Mouse (Mus musculus) lung, embryonic 16.5 days (tissue): ENCODE data around the gene Fam171a2. TPM values are rescaled to one million over a fixed set of nuclear protein-coding genes. Genes with fewer than 3 reads are reported as not detected.
A peak's percentile ranks its signal among the peaks of the same experiment; 100 is the strongest.

Source experiments
- ATAC-seq: fragments of 200-750 bp; cut with Nextera tagmentation; 2 replicates; pipeline ENCODE4 v1.8.0; 2017; ENCODE audit warnings: low read depth, mild to moderate bottlenecking, moderate library complexity
- H3K27ac ChIP-seq: fragments of 300-500 bp; sonication (generic); 2 replicates; pipeline ENCODE4 v1.5.1; 2014; ENCODE audit warnings: mild to moderate bottlenecking, control low read depth, low read length
- H3K27me3 ChIP-seq: fragments of 300-500 bp; sonication (generic); 2 replicates; pipeline ENCODE4 v1.6.1; 2014; ENCODE audit warnings: low read depth, low read length, mixed read lengths; ENCODE audit not compliant: control insufficient read depth, insufficient read depth
- H3K36me3 ChIP-seq: fragments of 300-500 bp; sonication (generic); 2 replicates; pipeline ENCODE4 v1.6.1; 2014; ENCODE audit warnings: low read length; ENCODE audit not compliant: control insufficient read depth, insufficient read depth
- H3K4me1 ChIP-seq: fragments of 300-500 bp; sonication (generic); replicated peaks from 2 replicates; pipeline ENCODE4 v1.6.1; 2014; ENCODE audit warnings: low read length, mixed read lengths; ENCODE audit not compliant: control insufficient read depth, insufficient read depth
- H3K4me2 ChIP-seq: fragments of 300-500 bp; sonication (generic); 2 replicates; pipeline ENCODE4 v1.6.1; 2014; ENCODE audit warnings: low read depth, low read length, control low read depth
- H3K4me3 ChIP-seq: fragments of 300-500 bp; sonication (generic); 2 replicates; pipeline ENCODE4 v1.5.1; 2014; ENCODE audit warnings: mild to moderate bottlenecking, low read length, control low read depth
- H3K9ac ChIP-seq: fragments of 300-500 bp; sonication (generic); 2 replicates; pipeline ENCODE4 v1.6.1; 2014; ENCODE audit warnings: low read length, control low read depth
- H3K9me3 ChIP-seq: fragments of 300-500 bp; sonication (generic); 2 replicates; pipeline ENCODE4 v1.6.1; 2016; ENCODE audit warnings: low read length; ENCODE audit not compliant: control insufficient read depth
- WGBS: fragments of 180-500 bp; shearing (Covaris S2); extraction: QIAGEN DNeasy Blood & Tissue Kit; methylation state at CpG from one replicate; pipeline ENCODE4 v1.1.7; 2014; 5-methylcytosine and 5-hydroxymethylcytosine counted together
- polyA plus RNA-seq: library from polyadenylated mRNA; unstranded; fragments of >200 nt; fragmentation: Nextera tagmentation; extraction: Ambion mirVana; gene quantifications from 2 replicates; pipeline ENCODE4 v1.2.1, GENCODE M21; 2015

The Fam171a2 gene
- polyA plus RNA-seq, 1 experiment from 2014 or later, result 3.9 TPM

DNA sequence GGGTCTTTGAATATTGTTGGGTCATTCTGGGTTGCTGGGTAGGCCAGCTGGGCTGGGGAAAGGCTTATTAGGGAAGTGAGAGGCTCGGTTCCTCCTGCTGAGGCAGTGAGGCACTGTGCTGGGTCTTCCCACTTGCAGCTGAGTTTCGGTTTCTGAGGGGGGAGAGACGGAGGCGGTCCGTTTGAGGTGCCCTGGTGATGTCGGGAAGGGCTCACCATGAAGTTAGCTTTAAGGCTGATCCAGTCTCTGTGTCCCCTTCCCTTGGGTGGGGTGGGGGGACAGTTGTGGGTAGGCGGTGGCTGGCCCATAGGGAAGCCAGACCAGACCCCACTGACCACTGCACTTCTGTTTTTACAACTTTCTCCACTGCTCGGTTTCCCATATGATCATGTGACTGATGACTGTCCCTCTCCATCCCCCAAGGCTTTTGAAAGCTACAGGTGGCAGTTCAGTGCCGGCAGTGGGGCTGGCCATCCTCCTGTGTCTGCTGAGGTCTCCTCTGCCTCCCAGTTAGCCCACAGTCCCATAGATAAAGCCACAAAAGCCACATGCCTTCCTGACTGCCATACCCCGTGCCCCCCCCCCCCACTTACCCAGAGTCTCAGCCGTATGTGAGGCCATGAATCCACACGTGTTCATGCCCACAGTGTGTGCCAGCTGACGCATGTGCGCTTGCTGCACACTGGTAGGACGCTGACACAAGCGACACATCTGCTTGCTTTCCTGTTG lies 15.2 kb downstream of the Fam171a2 start:
- ATAC-seq, result no peak
- Histone ChIP-seq H3K4me3 (no peak overlapping the region), H3K9me3 (no peaks in the 10 kb centered on the region), H3K4me2 (0 out of 2 replicates have a peak overlapping the region, but pooled peaks have one; percentile 21), H3K27me3 (no peaks in the 10 kb centered on the region), H3K9ac (peak overlapping the region; percentile 24; the same call in 1 of the 2 replicates), H3K36me3 (peaks cover 13% of the 10 kb centered on the region), H3K4me1 (peaks cover 21% of the 10 kb centered on the region), H3K27ac (no peak overlapping the region)
- 55% methylated on average over 16 of the region's 16 CpGs for WGBS

- Histone ChIP-seq H3K27me3 (no peaks in the 10 kb centered on the region), H3K4me3 (no peak overlapping the region), H3K27ac (no peak overlapping the region), H3K9me3 (no peaks in the 10 kb centered on the region), H3K9ac (0 out of 2 replicates have a peak overlapping the region, but pooled peaks have one; percentile 6), H3K36me3 (peaks cover 13% of the 10 kb centered on the region), H3K4me2 (0 out of 2 replicates have a peak overlapping the region, but pooled peaks have one; percentile 21), H3K4me1 (peaks cover 17% of the 10 kb centered on the region)
- ATAC-seq, result no peak
- whole genome bisulfite sequencing, result 81% methylated on average over 3 of the region's 3 CpGs
Measured at GRCm38 (mm10) chr11:102431728-102432114, 15.8 kb downstream of the Fam171a2 start.

DNA sequence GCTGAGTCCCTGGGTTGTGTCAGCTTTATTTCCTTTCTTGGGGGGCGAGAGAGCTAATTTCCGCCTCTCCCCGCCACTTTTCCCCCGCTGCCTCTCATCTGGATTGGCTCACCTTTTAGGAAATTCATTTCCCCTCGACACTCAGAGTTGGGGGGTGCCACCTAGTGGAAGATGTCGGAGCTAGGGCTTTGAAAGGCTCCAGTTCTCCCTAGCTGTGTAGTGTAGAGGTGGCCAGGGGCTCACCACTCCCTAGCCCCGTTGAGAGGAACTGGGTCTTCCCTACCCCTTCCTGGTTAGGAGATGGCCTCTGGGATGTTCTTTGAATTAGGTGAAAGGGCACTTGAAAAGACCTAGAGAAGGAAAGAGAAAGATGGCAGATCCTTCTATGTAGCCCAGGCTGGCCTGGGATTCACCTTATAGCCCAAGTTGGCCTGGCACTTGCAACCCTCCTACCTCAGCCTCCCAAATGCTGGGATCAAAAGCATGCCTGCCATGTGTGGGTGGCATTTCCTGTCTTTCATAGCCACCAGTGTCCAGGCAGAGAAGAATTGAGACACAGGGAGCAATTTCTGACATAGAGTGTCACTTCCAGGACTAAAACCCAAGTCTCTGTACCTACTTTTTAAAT lies 16.4 kb downstream of the Fam171a2 start:
- peak overlapping the region; percentile 86 for H3K4me2 ChIP-seq
- peaks cover 17% of the 10 kb centered on the region for H3K4me1 ChIP-seq
- H3K27me3 ChIP-seq, result no peaks in the 10 kb centered on the region
- no peaks in the 10 kb centered on the region for H3K9me3 ChIP-seq
- WGBS, result 2% methylated on average over 7 of the region's 7 CpGs
- peak; percentile 37 for ATAC-seq
- peak overlapping the region; percentile 66 for H3K9ac ChIP-seq
- H3K4me3 ChIP-seq, result peak overlapping the region; percentile 78
- peak overlapping the region; percentile 85 for H3K27ac ChIP-seq
- peaks cover 11% of the 10 kb centered on the region for H3K36me3 ChIP-seq

GRCm38 (mm10) chr11:102430121-102431017 lies 17.1 kb downstream of the Fam171a2 start, which contains the start of gene Grn:
Gene Grn, plus strand, starts transcription at chr11:102430315.
- peak within 1 kb of the TSS; percentile 78 for H3K4me3 ChIP-seq
- H3K4me2 ChIP-seq, result peak within 1 kb of the TSS; percentile 86
- peaks cover 3% of the 10 kb centered on the region; the same call in 1 of the 2 replicates for H3K36me3 ChIP-seq
- peak; percentile 95 for ATAC-seq
- H3K4me1 ChIP-seq, result peaks cover 17% of the 10 kb centered on the region
- H3K9me3 ChIP-seq, result no peaks in the 10 kb centered on the region
- under 1% methylated on average over 29 of the region's 29 CpGs for WGBS
- H3K27ac ChIP-seq, result peak within 1 kb of the TSS; percentile 85
- H3K9ac ChIP-seq, result peak within 1 kb of the TSS; percentile 83
- H3K27me3 ChIP-seq, result no peaks in the 10 kb centered on the region

- no peak for ATAC-seq
- H3K36me3 ChIP-seq, result no peaks in the 10 kb centered on the region
- H3K27ac ChIP-seq, result peak overlapping the region; percentile 45
- peaks cover 17% of the 10 kb centered on the region for H3K4me1 ChIP-seq
- peak overlapping the region; percentile 83 for H3K9ac ChIP-seq
- peak overlapping the region; percentile 78 for H3K4me3 ChIP-seq
- H3K9me3 ChIP-seq, result no peaks in the 10 kb centered on the region
- 28% methylated on average over 3 of the region's 3 CpGs for WGBS
- H3K4me2 ChIP-seq, result peak overlapping the region; percentile 86
- H3K27me3 ChIP-seq, result no peaks in the 10 kb centered on the region
Measured at GRCm38 (mm10) chr11:102429551-102429950, 17.9 kb downstream of the Fam171a2 start.

DNA sequence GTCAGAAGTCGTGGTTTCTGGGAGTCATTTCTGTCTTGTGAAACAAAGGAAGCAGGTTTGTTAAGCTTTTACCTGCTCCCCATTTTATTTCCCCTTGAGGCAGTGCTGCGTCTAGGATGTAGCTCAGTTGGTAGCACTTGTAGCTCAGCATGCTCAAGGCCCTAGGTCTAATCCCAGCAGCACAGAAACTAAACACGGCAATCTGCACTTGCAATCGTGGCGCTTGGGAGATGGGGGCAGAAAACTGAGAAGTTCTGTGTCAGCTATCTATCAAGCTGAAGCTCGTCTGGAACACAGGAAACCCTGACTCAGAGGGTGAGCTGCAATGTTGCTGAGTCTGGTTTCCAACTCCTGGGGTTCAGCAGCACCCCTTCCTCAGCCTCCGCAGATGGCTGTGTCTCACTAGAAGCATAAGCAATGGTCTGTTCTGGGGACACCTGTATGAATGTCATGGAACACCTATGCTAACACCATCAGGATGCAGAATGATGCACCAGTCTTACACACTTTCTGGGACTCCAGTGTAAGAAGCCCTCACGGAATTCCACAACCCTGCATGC lies 18.4 kb downstream of the Fam171a2 start:
- no peak for ATAC-seq
- Histone ChIP-seq H3K4me2 (peak overlapping the region; percentile 86), H3K36me3 (no peaks in the 10 kb centered on the region), H3K4me1 (peaks cover 17% of the 10 kb centered on the region), H3K27ac (no peak overlapping the region; the same call in 1 of the 2 replicates), H3K27me3 (no peaks in the 10 kb centered on the region), H3K9me3 (no peaks in the 10 kb centered on the region), H3K9ac (peak overlapping the region; percentile 83), H3K4me3 (no peak overlapping the region)
- WGBS, result 59% methylated on average over 8 of the region's 8 CpGs

- Histone ChIP-seq H3K36me3 (no peaks in the 10 kb centered on the region), H3K27me3 (no peaks in the 10 kb centered on the region), H3K4me1 (peaks cover 6% of the 10 kb centered on the region), H3K4me2 (no peak overlapping the region), H3K9ac (no peak overlapping the region), H3K4me3 (no peak overlapping the region), H3K27ac (no peak overlapping the region), H3K9me3 (no peaks in the 10 kb centered on the region)
- no peak for ATAC-seq
- 67% methylated on average over 8 of the region's 8 CpGs for WGBS
Measured at GRCm38 (mm10) chr11:102425555-102426316, 21.7 kb downstream of the Fam171a2 start.

- Histone ChIP-seq H3K4me1 (peaks cover 4% of the 10 kb centered on the region), H3K9ac (no peak overlapping the region)
- WGBS, result 66% methylated on average over 6 of the region's 6 CpGs
Measured at GRCm38 (mm10) chr11:102424666-102425065, 22.8 kb downstream of the Fam171a2 start.

More at GRCm38 (mm10) chr11:102424666-102425065, 22.8 kb downstream of the Fam171a2 start:
- ATAC-seq, result no peak
- Histone ChIP-seq H3K4me3 (no peak overlapping the region), H3K27me3 (no peaks in the 10 kb centered on the region), H3K27ac (no peak overlapping the region), H3K4me2 (no peak overlapping the region), H3K9me3 (no peaks in the 10 kb centered on the region), H3K36me3 (no peaks in the 10 kb centered on the region)
